Mouse (Mus musculus) megakaryocyte-erythroid progenitor cell, adult 5-6 weeks (primary cell): ENCODE measurements around the gene Kdm1a. TPM values are rescaled to one million over a fixed set of nuclear protein-coding genes. Genes with fewer than 3 reads are reported as not detected.
A peak's percentile ranks its signal among the peaks of the same experiment; 100 is the strongest.

Experiments used
- ATAC-seq: replicated peaks from 2 replicates; pipeline ENCODE4 v1.8.0; 2016; ENCODE audit warnings: mild to moderate bottlenecking, inconsistent platforms; ENCODE audit not compliant: severe bottlenecking, poor library complexity, low FRiP score, low TSS enrichment
- total RNA-seq, 2 experiments: library from RNA; stranded (forward) in 1 of 2; stranded (reverse) in 1 of 2; fragments of 200-1000, 215-1000 nt in 1 of 2; fragments of >200 nt in 1 of 2; fragmentation: Nextera tagmentation in 1 of 2; gene quantifications; 2 replicates each; pipeline ENCODE4 v1.2.3; 2014 to 2017

Gene Kdm1a
- total RNA-seq, 2 experiments from 2014 or later, result 60.7 to 68.5 TPM

GRCm38 (mm10) chr4:136547721-136548120 lies 54.8 kb downstream of the Kdm1a start:
- no peak for ATAC-seq

- ATAC-seq, result no peak
These were observed 56.1 kb downstream of the Kdm1a start for GRCm38 (mm10) chr4:136546279-136547045.

- no peak for ATAC-seq
These were observed 57.4 kb downstream of the Kdm1a start for GRCm38 (mm10) chr4:136545151-136545550.

- ATAC-seq, result peak; percentile 95
These were observed 76.1 kb downstream of the Kdm1a start for GRCm38 (mm10) chr4:136526412-136526811.

- ATAC-seq, result peak; percentile 67
These were observed 78.2 kb downstream of the Kdm1a start for GRCm38 (mm10) chr4:136524309-136524708.

- ATAC-seq, result no peak
These were observed 80.6 kb downstream of the Kdm1a start for GRCm38 (mm10) chr4:136521898-136522297.

GRCm38 (mm10) chr4:136519866-136520265 lies 82.7 kb downstream of the Kdm1a start:
- no peak for ATAC-seq

- no peak for ATAC-seq
These were observed 83.9 kb downstream of the Kdm1a start for GRCm38 (mm10) chr4:136518576-136518975.

GRCm38 (mm10) chr4:136518141-136518540 lies 84.4 kb downstream of the Kdm1a start:
- no peak for ATAC-seq

GRCm38 (mm10) chr4:136512905-136513304 lies 89.6 kb downstream of the Kdm1a start:
- no peak for ATAC-seq

- no peak for ATAC-seq
These were observed 90.8 kb downstream of the Kdm1a start for GRCm38 (mm10) chr4:136511708-136512107.

- no peak; the same call in 1 of the 2 replicates for ATAC-seq
These were observed 92.7 kb downstream of the Kdm1a start for GRCm38 (mm10) chr4:136509857-136510256.

GRCm38 (mm10) chr4:136505426-136506215 lies 96.9 kb downstream of the Kdm1a start:
- ATAC-seq, result no peak

Other genes with a start within 250 kb of the Kdm1a start
- not detected in 2 replicates for gene Htr1d, start 179.2 kb downstream of the Kdm1a start, total RNA-seq (2014; fragmentation: Nextera tagmentation)
- not detected in 2 replicates for gene Htr1d, start 179.2 kb downstream of the Kdm1a start, total RNA-seq (2017)
- gene 6030445D17Rik, start 140.5 kb downstream of the Kdm1a start, total RNA-seq (2014; fragmentation: Nextera tagmentation), result not detected in 2 replicates
- gene 6030445D17Rik, start 140.5 kb downstream of the Kdm1a start, total RNA-seq (2017), result 1.2 TPM in 1 of 2 replicates, not detected in the other
- 4.0 and 13.9 TPM in 2 replicates for gene Luzp1, start 133.0 kb downstream of the Kdm1a start, total RNA-seq (2014; fragmentation: Nextera tagmentation)
- gene Luzp1, start 133.0 kb downstream of the Kdm1a start, total RNA-seq (2017), result 2.3 and 3.7 TPM in 2 replicates
- gene Tex46, start 7.7 kb upstream of the Kdm1a start, total RNA-seq (2014; fragmentation: Nextera tagmentation), result not detected in 2 replicates
- not detected in 2 replicates for gene Tex46, start 7.7 kb upstream of the Kdm1a start, total RNA-seq (2017)
- 0.44 TPM in 1 of 2 replicates, not detected in the other for gene Lactbl1, start 19.9 kb upstream of the Kdm1a start, total RNA-seq (2014; fragmentation: Nextera tagmentation)
- gene Lactbl1, start 19.9 kb upstream of the Kdm1a start, total RNA-seq (2017), result 0.27 TPM in 1 of 2 replicates, not detected in the other
- gene Ephb2, start 233.3 kb upstream of the Kdm1a start, total RNA-seq (2014; fragmentation: Nextera tagmentation), result not detected in 2 replicates
- 0.56 TPM in 1 of 2 replicates, not detected in the other for gene Ephb2, start 233.3 kb upstream of the Kdm1a start, total RNA-seq (2017)